Mouse (Mus musculus) neutrophil, adult 59 days (primary cell): ENCODE data around the gene Mrps18c. TPM values are rescaled to one million over a fixed set of nuclear protein-coding genes. Genes with fewer than 3 reads are reported as not detected.

Source experiments
- total RNA-seq, 2 experiments: library from RNA; stranded (reverse); gene quantifications; 1 replicate in 1 of 2; 2 replicates in 1 of 2; pipeline ENCODE4 v1.2.4; 2023

Mrps18c gene
- total RNA-seq, result 10 to 100 TPM; 58.9 to 64.5 TPM

DNA sequence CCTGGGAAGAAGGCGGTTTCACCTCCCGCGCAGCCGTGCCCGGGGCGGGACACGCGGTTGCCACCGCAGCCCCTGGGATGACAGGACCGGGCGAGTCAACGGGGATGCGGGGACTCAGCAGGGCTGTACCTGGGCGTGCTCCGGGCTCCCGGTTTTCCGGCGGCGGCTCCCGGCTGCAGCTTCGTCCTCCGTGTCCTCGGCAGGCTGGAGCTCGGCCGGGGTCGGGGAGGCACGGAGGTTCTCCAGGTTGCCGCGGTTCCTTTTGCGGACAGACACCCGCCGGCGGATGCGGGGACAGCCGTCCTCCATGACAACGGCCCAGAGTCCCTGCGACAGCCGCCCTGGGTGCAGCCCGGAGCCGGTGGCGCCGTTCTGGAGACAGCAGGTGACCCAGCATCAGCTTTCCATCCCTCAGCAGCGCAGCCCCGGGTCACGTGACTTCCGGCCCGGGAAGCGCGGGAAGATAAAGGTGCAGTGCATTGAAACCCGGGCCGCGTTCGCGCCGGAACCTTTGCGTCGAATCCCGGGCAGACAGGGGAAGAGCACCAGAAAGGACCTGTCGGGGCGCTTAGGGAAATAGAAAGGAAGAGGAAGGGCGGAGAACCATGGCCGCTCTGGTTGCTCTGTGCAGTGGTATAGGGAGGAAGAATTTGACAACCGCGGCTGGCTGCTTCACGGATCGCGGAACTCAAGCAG is at the start of gene Mrps18c, which contains the start of gene Helq:
TSS of gene Mrps18c (plus strand) at position 463 of the 696 bp plus-strand sequence.
TSS of gene Helq (minus strand) at position 434 of the 696 bp plus-strand sequence.

DNA sequence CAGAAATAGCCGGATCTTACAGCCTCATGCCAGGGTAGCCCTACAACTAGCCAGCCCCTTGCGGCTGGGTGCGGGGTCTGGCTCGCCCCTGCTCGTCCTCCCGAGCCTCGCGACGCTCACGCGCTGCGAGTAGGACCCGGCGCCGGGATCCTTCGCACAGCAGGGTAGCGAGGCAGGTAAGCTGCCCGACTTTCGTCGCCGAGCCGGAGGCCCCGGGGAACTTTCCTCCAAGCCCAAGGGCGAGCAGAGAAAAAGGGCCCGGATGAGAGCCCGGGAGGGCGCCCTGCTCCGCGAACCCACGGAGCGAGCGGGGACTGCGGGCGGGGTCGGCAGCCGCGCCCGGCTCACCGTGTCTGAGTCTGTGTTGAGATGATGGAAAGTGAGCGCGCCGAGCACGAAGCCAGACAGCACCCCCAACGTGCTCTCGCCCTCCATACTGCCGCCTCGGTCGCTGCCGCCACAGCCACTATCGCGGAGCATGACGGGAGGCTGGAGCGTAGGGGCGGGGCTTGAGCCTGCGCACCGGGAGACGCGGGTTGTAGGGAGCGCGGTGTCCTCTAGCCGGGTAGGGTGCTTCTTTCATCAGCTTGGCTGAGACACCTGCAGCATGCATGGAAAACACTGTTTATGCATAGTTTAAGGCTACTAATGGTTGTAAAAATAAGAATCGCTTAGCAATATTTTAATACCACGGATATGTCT is 22.2 kb downstream of the Mrps18c start, which contains the start of gene Abraxas1:
TSS of gene Abraxas1 (minus strand) at position 483 of the 702 bp plus-strand sequence.

DNA sequence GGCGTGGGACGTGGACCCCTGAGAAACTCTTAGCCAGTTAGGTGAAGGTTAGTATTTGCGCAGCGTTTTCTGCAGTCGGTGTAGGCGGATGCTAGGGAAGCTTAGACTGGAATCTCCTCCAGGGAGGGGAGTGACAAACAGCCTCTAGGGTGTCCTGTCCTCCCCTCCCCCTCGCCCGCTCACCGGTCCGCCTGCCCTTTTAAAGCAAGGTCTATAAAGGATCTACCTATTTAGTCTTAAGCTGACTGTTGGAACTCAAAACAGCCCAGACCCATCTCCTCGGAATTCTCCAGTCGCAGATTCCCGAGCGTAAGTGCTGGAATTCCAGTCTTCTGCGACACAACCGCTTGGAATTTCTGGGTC is 47.0 kb downstream of the Mrps18c start, which contains the start of gene Gpat3:
TSS of gene Gpat3 (plus strand) at position 229 of the 363 bp plus-strand sequence.

Other genes with a start within 250 kb of the Mrps18c start
- gene Plac8, start 226.4 kb upstream of the Mrps18c start, total RNA-seq, result 100 to 1,000 TPM; 565 to 648 TPM
- gene Coq2, start 123.5 kb upstream of the Mrps18c start, total RNA-seq, result 10 to 100 TPM; 12.4 to 14.3 TPM
- gene Hpse, start 78.9 kb upstream of the Mrps18c start, total RNA-seq, result 10 to 100 TPM; 15.5 to 24.6 TPM
- gene Helq, start within 50 bp of the Mrps18c start, total RNA-seq, result 1 to 10 TPM; 6.9 to 8.7 TPM
- 1 to 10 TPM; 4.2 to 7.1 TPM for gene Abraxas1, start 22.3 kb downstream of the Mrps18c start, total RNA-seq
- 10 to 100 TPM; 15.5 to 17.1 TPM for gene Gpat3, start 47.1 kb downstream of the Mrps18c start, total RNA-seq